In genomic region chr6:71715006-71715405, GRCm38 (mm10) we compare ENCODE assay signal across 21 mouse cellular contexts. TPM values are rescaled to one million over a fixed set of nuclear protein-coding genes. Genes with fewer than 3 reads are reported as not detected.
DNase-seq lines count a peak whose midpoint lies in the region; ATAC-seq lines count a peak whose summit lies in the region.
"Had no signal": no experiment of that assay in that cellular context is flagged by ENCODE, and none has a peak within 500 bp of the region (broad histone marks: within the 10 kb centered on the region; RNA-seq: fewer than 3 reads in every experiment).

No protein-coding gene starts in this region.

- no peaks in the 10 kb centered on the region for H3K36me3 ChIP-seq in lung, embryonic 16.5 days (ENCODE audit: control insufficient read depth, insufficient read depth, low read length)
- H3K36me3 ChIP-seq: embryonic facial prominence, embryonic 13.5 days; forebrain, embryonic 12.5 days; hindbrain, embryonic 12.5 days had no signal

- H3K4me1 ChIP-seq in lung, embryonic 16.5 days (replicated peaks; ENCODE audit: control insufficient read depth, insufficient read depth, low read length), result peaks cover 6% of the 10 kb centered on the region; the same call in 1 of the 2 replicates
- H3K4me1 ChIP-seq: forebrain, embryonic 12.5 days had no signal

- H3K9me3 ChIP-seq in lung, embryonic 16.5 days (ENCODE audit: control insufficient read depth, low read length), result no peaks in the 10 kb centered on the region
- H3K9me3 ChIP-seq: embryonic facial prominence, embryonic 13.5 days; forebrain, embryonic 12.5 days; hindbrain, embryonic 12.5 days had no signal

- no peak overlapping the region for H3K9ac ChIP-seq in lung, embryonic 16.5 days (ENCODE audit: low read length)
- H3K9ac ChIP-seq: embryonic facial prominence, embryonic 13.5 days; forebrain, embryonic 12.5 days; hindbrain, embryonic 12.5 days had no signal

- peak; percentile 77 for DNase-seq in heart, adult 11 months
- no peak for DNase-seq in heart, adult 9 months (ENCODE audit: low spot score in 2 of 2)
- DNase-seq in lung, postnatal 14 days, result no peak
- DNase-seq in lung, postnatal 10 days, result peak; percentile 18
- peak; percentile 18 to 50 for DNase-seq in lung, postnatal 4 days
- no peak for DNase-seq in layer of hippocampus, postnatal 36 days
- DNase-seq: adrenal gland, postnatal 14 days; cerebellum, adult 18-20 months; cerebellum, adult 9-11 months; cerebellum, postnatal 36 days; heart, postnatal 10 days; heart, postnatal 4 days had no signal

- H3K27me3 ChIP-seq in lung, embryonic 16.5 days (ENCODE audit: control insufficient read depth, insufficient read depth, low read depth, low read length), result no peaks in the 10 kb centered on the region
- H3K27me3 ChIP-seq: CH12.LX; forebrain, embryonic 12.5 days; hindbrain, embryonic 12.5 days had no signal

- no peak overlapping the region; the same call in 1 of the 2 replicates for H3K4me2 ChIP-seq in lung, embryonic 16.5 days (ENCODE audit: low read depth, low read length)
- H3K4me2 ChIP-seq: embryonic facial prominence, embryonic 13.5 days; forebrain, embryonic 12.5 days; hindbrain, embryonic 12.5 days had no signal

- whole genome bisulfite sequencing in lung, embryonic 16.5 days, result 56% methylated on average over 5 of the region's 5 CpGs

- 0 out of 2 replicates have a peak, but pooled peaks have one; percentile 43 for ATAC-seq in lung, embryonic 16.5 days (ENCODE audit: low read depth)
- ATAC-seq: activated CD4-positive, CD25-positive, alpha-beta regulatory T cell, adult 4 months; forebrain, embryonic 16.5 days; hindbrain, embryonic 16.5 days; Patski had no signal

- H3K4me3 ChIP-seq in lung, embryonic 16.5 days (ENCODE audit: low read length), result no peak overlapping the region
- H3K4me3 ChIP-seq: embryonic facial prominence, embryonic 13.5 days; forebrain, embryonic 12.5 days; hindbrain, embryonic 12.5 days had no signal

- H3K27ac ChIP-seq in lung, embryonic 16.5 days (ENCODE audit: low read length), result peak overlapping the region; percentile 12; the same call in 1 of the 2 replicates
- H3K27ac ChIP-seq: embryonic facial prominence, embryonic 13.5 days; forebrain, embryonic 12.5 days; hindbrain, embryonic 12.5 days had no signal

RNA-seq across cellular contexts. Expression of gene Reep1, which starts 7.6 kb away (rescaled TPM):
- polyA plus RNA-seq in lung, embryonic 16.5 days (2015; fragmentation: Nextera tagmentation; extraction: Ambion mirVana), result 16.8 and 17.3 TPM in 2 replicates
- 10 to 100 TPM; 72.9 to 75.7 TPM for total RNA-seq in layer of hippocampus, postnatal 36 days (2021)

Comparison
In these comparisons a context has a peak if more than half of its experiments do, and no peak if none do; other contexts are left out.
1. DNase-seq: peak in heart, adult 11 months (single experiment), lung, postnatal 10 days (single experiment) and lung, postnatal 4 days (2 of 2); none in heart, adult 9 months (0 of 2), lung, postnatal 14 days (single experiment) and layer of hippocampus, postnatal 36 days (0 of 2).